Mouse (Mus musculus) liver, adult 2 months (tissue): ENCODE results near the gene Ntsr1. TPM values are rescaled to one million over a fixed set of nuclear protein-coding genes. Genes with fewer than 3 reads are reported as not detected.

Source experiments
- DNase-seq: peaks from one replicate; pipeline ENCODE4 v3.0.0-alpha.2; 2011; ENCODE audit warnings: low read depth, low spot score; ENCODE audit errors: extremely low read depth
- H3K27ac ChIP-seq: fragments of 200-500 bp; replicated peaks from 2 replicates; pipeline ENCODE4 v1.5.1; 2012; ENCODE audit warnings: low read depth, mild to moderate bottlenecking, control low read depth, inconsistent platforms, low read length; ENCODE audit not compliant: insufficient read depth
- H3K27me3 ChIP-seq: fragments of 200-500 bp; 2 replicates; pipeline ENCODE4 v1.6.1; 2012; ENCODE audit warnings: mild to moderate bottlenecking, moderate library complexity, low read length, inconsistent platforms; ENCODE audit not compliant: control insufficient read depth, insufficient read depth
- H3K36me3 ChIP-seq: fragments of 200-500 bp; 2 replicates; pipeline ENCODE4 v1.6.1; 2012; ENCODE audit warnings: low read length, inconsistent platforms; ENCODE audit not compliant: control insufficient read depth, insufficient read depth
- H3K4me1 ChIP-seq: fragments of 200-500 bp; 2 replicates; pipeline ENCODE4 v1.6.1; 2011; ENCODE audit warnings: low read length; ENCODE audit not compliant: control insufficient read depth, insufficient read depth
- H3K4me3 ChIP-seq: fragments of 200-500 bp; 2 replicates; pipeline ENCODE4 v1.5.1; 2011; ENCODE audit warnings: low read depth, mild to moderate bottlenecking, control low read depth, low read length, moderate library complexity; ENCODE audit not compliant: insufficient read depth
- H3K79me2 ChIP-seq: fragments of 200-500 bp; 2 replicates; pipeline ENCODE4 v1.6.1; 2012; ENCODE audit warnings: inconsistent platforms, mild to moderate bottlenecking, low read length, moderate library complexity; ENCODE audit not compliant: control insufficient read depth, insufficient read depth
- H3K9ac ChIP-seq: fragments of 200-500 bp; 2 replicates; pipeline ENCODE4 v1.6.1; 2012; ENCODE audit warnings: low read depth, mild to moderate bottlenecking, control low read depth, inconsistent platforms, low read length
- CTCF ChIP-seq: fragments of 200-500 bp; IDR thresholded peaks from 2 replicates; pipeline ENCODE4 v1.5.1; 2011; ENCODE audit warnings: low read depth, low read length, control low read depth
- POLR2A ChIP-seq: fragments of 200-500 bp; IDR thresholded peaks from 2 replicates; pipeline ENCODE4 v1.6.1; 2011; ENCODE audit warnings: low read length, control low read depth; ENCODE audit not compliant: insufficient read depth; ENCODE audit errors: extremely low read depth
- WGBS: fragments of 180-500 bp; shearing (Covaris S2); methylation state at CpG from one replicate; pipeline ENCODE4 v1.1.7; 2018; 5-methylcytosine and 5-hydroxymethylcytosine counted together
- polyA plus RNA-seq: library from polyadenylated mRNA; depleted of rRNA; stranded (reverse); fragments of >200 nt; gene quantifications from 2 replicates; pipeline ENCODE4 v1.2.3, GENCODE M21; 2012
- total RNA-seq: library from RNA; depleted of rRNA; stranded (reverse); fragments of >200 nt; gene quantifications from 2 replicates; pipeline ENCODE4 v1.2.3, GENCODE M21; 2014

Ntsr1 gene
- total and polyA plus RNA-seq, 2 experiments: not detected

DNA sequence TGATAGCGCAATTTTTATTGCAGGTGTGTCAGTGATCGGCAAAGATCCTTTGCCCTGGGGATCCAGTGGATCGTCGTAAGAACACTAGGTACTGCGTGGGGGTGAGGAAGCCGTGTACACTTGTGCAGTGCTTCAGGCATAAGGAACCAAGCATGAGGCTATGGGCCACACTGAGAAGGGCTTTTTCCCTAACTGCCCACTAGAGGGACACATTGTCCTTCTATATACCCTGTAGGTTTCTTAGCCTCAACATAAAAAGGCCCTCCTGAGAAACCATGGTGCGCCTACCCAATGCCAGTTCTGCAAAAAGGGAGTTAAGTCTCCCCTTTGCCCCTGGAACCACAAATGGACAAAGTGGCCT, 26.7 kb upstream of the Ntsr1 start:
- H3K27me3 ChIP-seq: 0 out of 2 replicates have a peak, but pooled peaks cover 4% of the 10 kb centered on the region
- peak; percentile 60 for TF ChIP-seq CTCF
- no peak for TF ChIP-seq POLR2A
- 45% methylated on average over 7 of the region's 7 CpGs for WGBS
- H3K4me3 ChIP-seq: no peak overlapping the region
- no peaks in the 10 kb centered on the region for H3K36me3 ChIP-seq
- DNase-seq: peak; percentile 50
- H3K9ac ChIP-seq: no peak overlapping the region
- no peaks in the 10 kb centered on the region for H3K79me2 ChIP-seq
- no peak overlapping the region for H3K27ac ChIP-seq
- H3K4me1 ChIP-seq: peaks cover 4% of the 10 kb centered on the region; the same call in 1 of the 2 replicates

DNA sequence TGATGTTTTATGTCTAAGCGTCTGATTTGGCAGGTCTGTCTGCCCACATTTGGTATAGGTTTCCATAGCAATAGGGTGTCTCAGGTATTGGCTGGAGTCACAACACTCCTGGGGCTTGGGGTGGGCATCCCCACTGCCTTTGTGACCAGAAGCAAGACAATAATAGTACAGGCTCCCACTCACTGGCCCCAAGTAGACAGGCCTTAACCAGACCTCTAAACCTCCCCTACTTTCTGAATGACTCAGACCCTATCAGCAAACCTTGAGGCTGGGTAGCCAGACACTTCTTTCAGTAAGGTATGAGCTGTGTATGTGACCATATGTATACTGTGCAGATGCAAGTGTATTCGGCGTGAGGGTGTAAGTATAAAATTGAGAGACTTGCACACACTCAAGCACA, 24.9 kb upstream of the Ntsr1 start:
- H3K27ac ChIP-seq: no peak overlapping the region
- no peak for TF ChIP-seq POLR2A
- TF ChIP-seq CTCF: no peak
- no peak overlapping the region for H3K4me3 ChIP-seq
- no peak for DNase-seq
- H3K36me3 ChIP-seq: no peaks in the 10 kb centered on the region
- H3K79me2 ChIP-seq: no peaks in the 10 kb centered on the region
- peaks cover 4% of the 10 kb centered on the region; the same call in 1 of the 2 replicates for H3K4me1 ChIP-seq
- H3K9ac ChIP-seq: no peak overlapping the region
- 0 out of 2 replicates have a peak, but pooled peaks cover 4% of the 10 kb centered on the region for H3K27me3 ChIP-seq
- WGBS: 89% methylated on average over 3 of the region's 3 CpGs

- no peaks in the 10 kb centered on the region for H3K79me2 ChIP-seq
- peaks cover 7% of the 10 kb centered on the region for H3K27me3 ChIP-seq
- H3K27ac ChIP-seq: no peak overlapping the region
- 38% methylated on average over 16 of the region's 16 CpGs for WGBS
- TF ChIP-seq POLR2A: no peak
- TF ChIP-seq CTCF: no peak
- H3K4me1 ChIP-seq: no peaks in the 10 kb centered on the region
- H3K36me3 ChIP-seq: no peaks in the 10 kb centered on the region
- DNase-seq: no peak
- no peak overlapping the region for H3K9ac ChIP-seq
- H3K4me3 ChIP-seq: no peak overlapping the region
These were observed 17.5 kb upstream of the Ntsr1 start for GRCm38 (mm10) chr2:180482274-180482673.

DNA sequence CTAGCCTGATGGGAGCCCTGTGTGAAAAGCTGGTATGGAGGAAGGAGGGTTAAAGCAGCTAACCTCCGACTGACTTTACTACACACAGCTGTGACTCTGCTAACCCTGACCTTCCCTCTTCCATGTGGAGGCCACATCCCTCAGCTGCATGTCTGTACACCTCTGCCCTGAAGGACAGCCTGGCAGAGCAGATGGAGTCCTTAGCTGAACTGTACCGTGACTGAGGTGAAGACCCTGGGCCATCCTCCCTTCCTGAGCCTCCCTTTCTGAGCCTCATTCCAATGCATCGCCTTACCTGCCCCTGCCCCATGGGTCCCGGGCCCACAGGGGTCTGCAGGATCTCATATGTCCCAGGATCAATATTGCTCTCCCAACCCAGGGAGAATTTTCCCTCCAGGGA, 14.9 kb upstream of the Ntsr1 start:
- H3K9ac ChIP-seq: no peak overlapping the region
- TF ChIP-seq POLR2A (no peak), CTCF (no peak)
- H3K27ac ChIP-seq: no peak overlapping the region
- WGBS: 61% methylated on average over 4 of the region's 4 CpGs
- no peak for DNase-seq
- H3K4me3 ChIP-seq: no peak overlapping the region
- H3K4me1 ChIP-seq: no peaks in the 10 kb centered on the region
- peaks cover 10% of the 10 kb centered on the region for H3K27me3 ChIP-seq
- no peaks in the 10 kb centered on the region for H3K36me3 ChIP-seq
- H3K79me2 ChIP-seq: no peaks in the 10 kb centered on the region

DNA sequence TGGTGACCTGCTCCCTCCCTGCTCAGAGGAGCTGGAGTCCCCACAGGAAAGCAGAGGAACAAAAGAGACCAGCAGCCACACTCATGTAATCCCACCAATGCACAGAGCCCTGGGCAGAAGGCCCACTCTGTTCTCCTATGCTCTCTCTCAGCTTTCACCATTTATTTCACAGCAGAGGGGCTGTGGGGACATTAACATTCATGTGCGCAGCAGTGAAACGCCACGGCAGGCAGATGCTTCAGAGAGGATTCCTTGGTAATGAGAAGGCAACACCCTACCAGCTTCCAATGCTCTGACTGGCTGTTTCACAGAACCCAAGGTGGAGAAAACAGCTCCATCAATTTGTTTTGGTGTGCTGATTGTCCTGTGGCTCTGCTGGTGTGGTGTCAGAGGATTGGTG, 14.5 kb upstream of the Ntsr1 start:
- 84% methylated on average over 3 of the region's 3 CpGs for WGBS
- no peak for DNase-seq
- Histone ChIP-seq H3K27me3 (peaks cover 10% of the 10 kb centered on the region), H3K27ac (no peak overlapping the region), H3K4me1 (no peaks in the 10 kb centered on the region), H3K9ac (no peak overlapping the region), H3K36me3 (no peaks in the 10 kb centered on the region), H3K4me3 (no peak overlapping the region), H3K79me2 (no peaks in the 10 kb centered on the region)
- TF ChIP-seq POLR2A: no peak
- no peak for TF ChIP-seq CTCF

DNA sequence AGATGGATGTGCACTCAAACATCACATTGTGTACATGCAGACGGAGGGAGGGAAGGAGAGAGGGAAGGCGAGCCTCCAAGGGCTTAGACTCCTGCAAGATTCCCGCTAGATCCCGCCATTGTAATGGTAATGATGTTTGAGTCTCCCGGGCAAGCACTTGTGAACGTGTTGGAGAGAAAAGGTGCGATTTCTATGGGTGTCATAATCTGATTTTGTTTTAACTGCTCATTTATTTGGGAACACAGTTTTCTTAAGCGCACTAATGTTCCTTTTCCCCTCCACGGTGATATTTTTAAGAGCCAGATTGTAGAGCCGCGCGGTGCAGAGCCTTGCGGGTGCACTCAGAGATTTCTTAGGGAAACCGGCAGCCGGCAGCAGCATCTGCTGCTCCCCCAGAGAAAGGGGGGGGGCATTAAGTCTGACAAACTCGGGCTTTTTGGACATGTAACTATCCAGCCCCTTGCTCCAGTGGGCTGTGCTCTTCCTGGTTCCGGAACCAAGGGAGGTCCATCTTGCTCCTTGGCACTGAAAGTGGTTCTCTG, 11.5 kb upstream of the Ntsr1 start:
- WGBS: 27% methylated on average over 17 of the region's 17 CpGs
- H3K4me1 ChIP-seq: no peaks in the 10 kb centered on the region
- H3K27ac ChIP-seq: no peak overlapping the region
- peaks cover 10% of the 10 kb centered on the region for H3K27me3 ChIP-seq
- no peak overlapping the region for H3K4me3 ChIP-seq
- no peaks in the 10 kb centered on the region for H3K79me2 ChIP-seq
- H3K36me3 ChIP-seq: no peaks in the 10 kb centered on the region
- H3K9ac ChIP-seq: no peak overlapping the region
- no peak for DNase-seq
- TF ChIP-seq CTCF: no peak
- no peak for TF ChIP-seq POLR2A
